Mouse (Mus musculus) T-cell, adult 2 months (primary cell): ENCODE results near the gene Pecr.

Experiments used
- DNase-seq: peaks from one replicate; pipeline ENCODE4 v3.0.0; 2022; ENCODE audit warnings: low spot score

The Pecr gene

GRCm38 (mm10) chr1:72283992-72284485, at the start of gene Pecr, which contains the start of gene Tmem169:
Pecr (minus strand) TSS chr1:72284314.
Tmem169 (plus strand) TSS chr1:72284369.
- DNase-seq, result peak; percentile 75

DNA sequence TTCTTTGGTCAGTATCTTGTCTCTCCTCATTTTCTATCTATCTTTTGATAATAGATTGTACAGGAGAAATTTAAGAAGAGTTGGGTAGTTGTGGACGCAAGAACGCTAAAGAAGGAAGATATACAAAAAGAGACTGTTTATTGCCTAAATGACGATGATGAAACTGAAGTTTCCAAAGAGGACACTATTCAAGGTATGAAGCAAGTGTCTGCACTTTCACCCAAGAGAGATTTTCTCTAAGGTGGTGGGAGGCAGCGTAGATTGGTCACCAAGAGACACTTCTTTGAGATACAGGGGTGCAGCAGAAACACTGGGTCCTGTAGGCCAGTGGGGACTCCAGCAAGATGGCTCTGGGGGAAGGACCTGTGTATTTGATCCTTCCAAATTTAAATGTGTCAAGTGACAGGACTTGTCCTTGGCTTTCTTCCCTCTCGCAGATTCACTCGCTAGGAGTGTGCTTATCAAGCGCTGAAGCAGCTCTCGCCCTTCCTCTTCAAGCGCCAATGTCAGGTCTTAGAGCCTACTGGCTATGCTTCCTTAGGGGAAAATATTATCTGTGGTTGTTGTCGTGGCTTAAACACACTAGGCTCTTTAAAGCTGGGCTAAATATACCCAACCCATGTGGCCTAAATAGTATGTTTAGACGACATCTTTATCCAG, 42.2 kb upstream of the Pecr start:
- DNase-seq, result no peak

GRCm38 (mm10) chr1:72323248-72323647, 39.1 kb upstream of the Pecr start:
- no peak for DNase-seq

- no peak for DNase-seq
These were observed 36.6 kb upstream of the Pecr start for GRCm38 (mm10) chr1:72320759-72321158.

- no peak for DNase-seq
These were observed 32.8 kb upstream of the Pecr start for GRCm38 (mm10) chr1:72316901-72317300.

GRCm38 (mm10) chr1:72316409-72316808, 32.3 kb upstream of the Pecr start:
- no peak for DNase-seq

DNA sequence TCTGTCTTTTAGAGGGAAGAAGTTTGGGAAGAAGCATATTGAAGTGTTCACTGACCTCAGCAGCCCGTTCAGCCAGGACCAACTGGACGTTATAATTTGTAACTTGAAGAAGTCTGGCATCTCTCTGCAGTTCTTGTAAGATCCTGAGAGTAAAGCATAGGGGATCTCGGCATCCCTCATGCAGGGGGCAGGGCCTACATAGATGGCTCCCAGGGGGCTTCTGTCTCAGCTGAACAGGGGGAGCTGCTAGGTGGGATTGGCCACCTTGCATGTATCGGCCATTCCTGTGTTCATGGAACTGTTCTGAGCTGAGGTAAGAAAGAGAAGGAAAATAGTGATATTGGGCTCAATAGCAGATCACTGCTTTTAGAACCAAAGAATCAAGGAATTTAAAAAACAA, 31.3 kb upstream of the Pecr start:
- no peak for DNase-seq

GRCm38 (mm10) chr1:72313399-72314039, 29.4 kb upstream of the Pecr start:
- no peak for DNase-seq

- DNase-seq, result no peak
These were observed 28.7 kb upstream of the Pecr start for GRCm38 (mm10) chr1:72312701-72313398.

DNA sequence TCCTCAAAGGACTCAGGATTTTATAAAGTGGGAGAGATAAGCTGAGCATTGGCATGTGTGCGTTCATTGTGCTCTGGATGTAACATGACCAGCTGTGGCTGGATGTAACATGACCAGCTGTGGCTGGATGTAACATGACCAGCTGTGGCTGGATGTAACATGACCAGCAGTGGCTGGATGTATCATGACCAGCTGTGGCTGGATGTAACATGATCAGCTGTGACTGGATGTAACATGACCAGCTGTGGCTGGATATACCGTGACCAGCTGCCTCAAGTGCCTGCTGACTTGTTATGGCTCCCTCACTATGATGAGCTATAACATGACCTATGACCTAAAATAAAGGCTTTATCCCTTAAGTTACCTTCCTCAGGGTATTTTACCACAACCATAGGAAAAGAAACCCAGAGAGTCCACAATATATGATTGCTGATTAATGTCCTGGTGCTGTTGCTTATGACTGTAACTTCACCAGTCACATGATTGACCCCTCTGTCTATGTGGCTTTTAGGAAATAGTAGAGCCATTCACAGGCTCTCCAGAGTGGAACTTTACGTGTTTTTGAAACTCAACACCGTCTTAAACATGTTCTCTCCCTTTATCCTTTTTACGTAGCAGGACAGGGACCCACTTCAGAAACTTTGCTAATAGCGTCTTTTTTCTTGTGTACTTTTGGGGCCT, 25.8 kb upstream of the Pecr start:
- DNase-seq, result no peak

GRCm38 (mm10) chr1:72308919-72309318, 24.8 kb upstream of the Pecr start:
- no peak for DNase-seq

GRCm38 (mm10) chr1:72307317-72307798, 23.2 kb upstream of the Pecr start, which contains the start of gene Xrcc5:
Xrcc5 (plus strand) TSS chr1:72307421.
- peak; percentile 95 for DNase-seq

- no peak for DNase-seq
These were observed 22.6 kb upstream of the Pecr start for GRCm38 (mm10) chr1:72306679-72307181.

DNA sequence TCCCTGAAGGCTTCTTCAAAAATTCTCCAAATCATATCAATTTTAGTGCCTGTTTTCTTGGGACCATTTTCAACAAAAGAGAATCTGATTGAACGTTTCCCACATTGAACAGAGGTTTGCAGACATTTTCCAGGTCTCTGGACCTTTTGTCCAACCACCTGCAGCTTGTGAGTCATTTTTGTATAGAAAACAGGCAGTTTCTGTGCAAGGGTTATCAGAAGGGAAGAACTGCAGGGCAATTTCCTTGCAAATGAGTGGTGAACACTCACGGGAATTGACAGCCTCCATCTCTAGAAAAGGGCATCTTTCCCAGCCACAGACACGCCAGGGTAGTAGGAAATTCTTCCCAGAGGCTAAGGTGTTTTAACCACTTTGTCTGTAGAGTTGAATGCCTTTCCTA, 22.1 kb upstream of the Pecr start:
- DNase-seq, result no peak

DNA sequence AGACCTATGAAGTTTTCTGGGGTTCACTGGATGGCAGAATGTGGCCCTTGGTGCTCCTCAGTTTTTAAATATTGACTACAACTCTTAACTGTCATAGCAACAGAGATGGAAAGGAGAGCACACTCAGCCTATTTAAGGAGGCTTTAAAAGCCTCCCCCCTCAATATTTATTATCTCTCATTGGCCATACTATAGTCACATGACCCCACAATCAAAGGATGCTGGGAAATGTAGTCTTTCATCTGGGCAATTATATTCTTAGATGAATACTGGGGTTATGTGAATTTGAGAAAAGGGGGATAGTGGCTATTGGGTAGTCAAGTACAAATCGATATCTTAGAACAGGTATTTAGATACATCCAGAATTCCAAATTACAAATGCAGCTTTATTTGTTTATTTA, 17.7 kb upstream of the Pecr start:
- no peak for DNase-seq

- DNase-seq, result no peak
These were observed 11.6 kb upstream of the Pecr start for GRCm38 (mm10) chr1:72295746-72296145.

- DNase-seq, result no peak
These were observed 10.0 kb upstream of the Pecr start for GRCm38 (mm10) chr1:72293869-72294663.

- no peak for DNase-seq
These were observed 7.8 kb upstream of the Pecr start for GRCm38 (mm10) chr1:72291925-72292324.

- no peak for DNase-seq
These were observed 7.3 kb upstream of the Pecr start for GRCm38 (mm10) chr1:72291421-72291820.

DNA sequence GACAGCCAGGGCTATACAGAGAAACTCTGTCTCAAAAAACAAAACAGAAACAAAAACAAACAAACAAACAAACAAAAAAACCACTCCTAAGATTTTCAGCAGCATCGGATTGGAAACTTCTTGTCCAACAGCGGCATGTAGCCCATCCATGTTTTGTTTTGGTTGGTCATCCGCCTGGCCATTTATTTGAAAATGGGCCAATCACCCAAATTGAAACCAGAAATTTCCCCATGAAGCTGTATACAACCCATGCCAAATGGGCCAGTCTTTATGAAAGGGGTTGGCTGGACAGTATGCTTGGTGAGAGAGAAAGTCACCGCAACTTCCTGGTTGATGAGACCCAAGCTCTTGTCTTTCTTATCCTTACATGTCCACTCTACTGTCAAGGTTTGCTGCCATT, 6.8 kb upstream of the Pecr start:
- DNase-seq, result no peak

GRCm38 (mm10) chr1:72288527-72289150, 4.5 kb upstream of the Pecr start:
- DNase-seq, result no peak
